Mouse (Mus musculus): ENCODE measurements around the gene Hdac7.

Hdac7 gene

GRCm38 (mm10) chr15:97832764-97833479 is 11.4 kb downstream of the Hdac7 start:
- DNase-seq (ENCODE audit: inconsistent age in 2 of 2, low spot score in 1 of 2), result peak in 1 of 2 experiments; percentile 72

- DNase-seq (ENCODE audit: inconsistent age in 2 of 2, low spot score in 1 of 2), result peak; percentile 79 to 80
These were observed 12.2 kb downstream of the Hdac7 start for GRCm38 (mm10) chr15:97831987-97832640.

GRCm38 (mm10) chr15:97831242-97831986 is 12.9 kb downstream of the Hdac7 start:
- peak; percentile 79 to 93 for DNase-seq (ENCODE audit: inconsistent age in 2 of 2, low spot score in 1 of 2)

GRCm38 (mm10) chr15:97830788-97831241 is 13.5 kb downstream of the Hdac7 start:
- peak; percentile 75 to 92 for DNase-seq (ENCODE audit: inconsistent age in 2 of 2, low spot score in 1 of 2)

GRCm38 (mm10) chr15:97830253-97830787 is 14.0 kb downstream of the Hdac7 start:
- DNase-seq (ENCODE audit: inconsistent age in 2 of 2, low spot score in 1 of 2), result peak in 1 of 2 experiments; percentile 68

GRCm38 (mm10) chr15:97829432-97829831 is 14.9 kb downstream of the Hdac7 start:
- DNase-seq (ENCODE audit: inconsistent age in 2 of 2, low spot score in 1 of 2), result peak in 1 of 2 experiments; percentile 38

GRCm38 (mm10) chr15:97828901-97829338 is 15.4 kb downstream of the Hdac7 start:
- peak in 1 of 2 experiments; percentile 71 for DNase-seq (ENCODE audit: inconsistent age in 2 of 2, low spot score in 1 of 2)

GRCm38 (mm10) chr15:97828221-97828842 is 16.0 kb downstream of the Hdac7 start:
- peak in 1 of 2 experiments; percentile 56 for DNase-seq (ENCODE audit: inconsistent age in 2 of 2, low spot score in 1 of 2)

GRCm38 (mm10) chr15:97827401-97827800 is 16.9 kb downstream of the Hdac7 start:
- DNase-seq (ENCODE audit: inconsistent age in 2 of 2, low spot score in 1 of 2), result peak in 1 of 2 experiments; percentile 42

- peak in 1 of 2 experiments; percentile 72 for DNase-seq (ENCODE audit: inconsistent age in 2 of 2, low spot score in 1 of 2)
These were observed 17.6 kb downstream of the Hdac7 start for GRCm38 (mm10) chr15:97826588-97827261.

- peak in 1 of 2 experiments; percentile 59 for DNase-seq (ENCODE audit: inconsistent age in 2 of 2, low spot score in 1 of 2)
These were observed 18.2 kb downstream of the Hdac7 start for GRCm38 (mm10) chr15:97825941-97826587.

- DNase-seq (ENCODE audit: inconsistent age in 2 of 2, low spot score in 1 of 2), result peak; percentile 95 to 97
These were observed 19.0 kb downstream of the Hdac7 start for GRCm38 (mm10) chr15:97825071-97825940.

- DNase-seq (ENCODE audit: inconsistent age in 2 of 2, low spot score in 1 of 2), result peak; percentile 79 to 93
These were observed 20.3 kb downstream of the Hdac7 start for GRCm38 (mm10) chr15:97824042-97824441.

GRCm38 (mm10) chr15:97823479-97823878 is 20.8 kb downstream of the Hdac7 start:
- peak in 1 of 2 experiments; percentile 86 for DNase-seq (ENCODE audit: inconsistent age in 2 of 2, low spot score in 1 of 2)

- peak in 1 of 2 experiments; percentile 83 for DNase-seq (ENCODE audit: inconsistent age in 2 of 2, low spot score in 1 of 2)
These were observed 21.6 kb downstream of the Hdac7 start for GRCm38 (mm10) chr15:97822545-97823228.

GRCm38 (mm10) chr15:97821983-97822363 is 22.3 kb downstream of the Hdac7 start:
- peak; percentile 47 to 84 for DNase-seq (ENCODE audit: inconsistent age in 2 of 2, low spot score in 1 of 2)

GRCm38 (mm10) chr15:97821321-97821982 is 22.9 kb downstream of the Hdac7 start:
- DNase-seq (ENCODE audit: inconsistent age in 2 of 2, low spot score in 1 of 2), result peak; percentile 84 to 94

Measured in adrenal gland, adult (tissue).